Mouse (Mus musculus): ENCODE measurements around the gene Jagn1. TPM values are rescaled to one million over a fixed set of nuclear protein-coding genes. Genes with fewer than 3 reads are reported as not detected.
A peak's percentile ranks its signal among the peaks of the same experiment; 100 is the strongest.

Gene Jagn1
- polyA plus RNA-seq, 1 experiment from 2014 or later = 56.0 TPM

GRCm38 (mm10) chr6:113435664-113436205, 6.6 kb upstream of the Jagn1 start, which contains the start of gene Cidec:
TSS of gene Cidec (minus strand) at chr6:113435760.
- Histone ChIP-seq H3K36me3 (no peaks in the 10 kb centered on the region), H3K27ac (no peak within 1 kb of the TSS), H3K4me1 (no peaks in the 10 kb centered on the region), H3K4me2 (no peak within 1 kb of the TSS), H3K9me3 (replicated peaks) (no peaks in the 10 kb centered on the region), H3K4me3 (no peak within 1 kb of the TSS), H3K27me3 (replicated peaks) (peaks cover 5% of the 10 kb centered on the region; the same call in 1 of the 2 replicates), H3K9ac (no peak within 1 kb of the TSS)
- no peak for ATAC-seq
- 61% methylated on average over 9 of the region's 9 CpGs for WGBS (ENCODE audit: insufficient replicate concordance)

- no peaks in the 10 kb centered on the region for H3K9me3 ChIP-seq (replicated peaks)
- 67% methylated on average over 12 of the region's 12 CpGs for WGBS (ENCODE audit: insufficient replicate concordance)
- no peak overlapping the region for H3K9ac ChIP-seq
- no peak for ATAC-seq
- H3K4me2 ChIP-seq = no peak overlapping the region
- H3K4me3 ChIP-seq = no peak overlapping the region
- peaks cover 5% of the 10 kb centered on the region; the same call in 1 of the 2 replicates for H3K27me3 ChIP-seq (replicated peaks)
- H3K27ac ChIP-seq = no peak overlapping the region
- no peaks in the 10 kb centered on the region for H3K36me3 ChIP-seq
- H3K4me1 ChIP-seq = peaks cover 5% of the 10 kb centered on the region; the same call in 1 of the 2 replicates
Measured at GRCm38 (mm10) chr6:113437135-113437534, 5.2 kb upstream of the Jagn1 start.

- 45% methylated on average over 12 of the region's 12 CpGs for WGBS (ENCODE audit: insufficient replicate concordance)
- H3K4me2 ChIP-seq = no peak overlapping the region
- H3K9ac ChIP-seq = no peak overlapping the region
- H3K9me3 ChIP-seq (replicated peaks) = no peaks in the 10 kb centered on the region
- peaks cover 17% of the 10 kb centered on the region for H3K4me1 ChIP-seq
- H3K27ac ChIP-seq = no peak overlapping the region
- H3K4me3 ChIP-seq = no peak overlapping the region
- ATAC-seq = no peak
- H3K27me3 ChIP-seq (replicated peaks) = peaks cover 5% of the 10 kb centered on the region; the same call in 1 of the 2 replicates
- no peaks in the 10 kb centered on the region for H3K36me3 ChIP-seq
Measured at GRCm38 (mm10) chr6:113438721-113439430, 3.5 kb upstream of the Jagn1 start.

- Histone ChIP-seq H3K4me3 (no peak overlapping the region), H3K36me3 (peaks cover 7% of the 10 kb centered on the region), H3K9ac (no peak overlapping the region), H3K9me3 (replicated peaks) (no peaks in the 10 kb centered on the region), H3K4me2 (no peak overlapping the region), H3K4me1 (peaks cover 21% of the 10 kb centered on the region), H3K27me3 (replicated peaks) (no peaks in the 10 kb centered on the region; the same call in 1 of the 2 replicates), H3K27ac (no peak overlapping the region)
- ATAC-seq = no peak
- WGBS (ENCODE audit: insufficient replicate concordance) = 65% methylated on average over 3 of the region's 3 CpGs
Measured at GRCm38 (mm10) chr6:113440686-113441085, 1.7 kb upstream of the Jagn1 start.

DNA sequence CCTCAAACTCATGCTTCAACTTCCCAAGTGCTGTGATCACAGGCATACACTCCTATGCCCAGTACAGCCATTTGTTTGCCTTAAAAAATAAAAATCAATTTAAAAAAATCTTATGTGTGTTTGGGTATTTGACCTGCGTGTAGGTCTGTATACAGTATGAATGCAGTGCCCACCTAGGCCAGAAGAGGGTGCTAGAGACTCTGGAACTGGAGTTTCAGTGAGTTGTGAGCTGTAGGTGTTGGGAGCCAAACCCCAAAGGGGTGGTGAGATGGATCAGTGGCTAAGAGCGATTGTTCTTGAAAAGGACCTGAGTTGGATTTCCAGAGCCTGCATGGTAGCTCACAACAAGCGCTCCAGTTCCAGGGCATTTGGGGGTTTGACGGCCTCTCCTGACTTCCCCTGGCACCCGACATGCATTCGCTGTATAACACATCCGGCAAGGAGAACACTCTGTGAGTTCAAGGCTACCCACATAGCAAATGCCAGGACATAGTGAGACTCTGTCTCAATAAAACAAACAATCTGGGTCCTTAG, 1.2 kb upstream of the Jagn1 start:
- ATAC-seq = no peak; the same call in 1 of the 2 replicates
- H3K9me3 ChIP-seq (replicated peaks) = no peaks in the 10 kb centered on the region
- no peaks in the 10 kb centered on the region for H3K27me3 ChIP-seq (replicated peaks)
- peaks cover 10% of the 10 kb centered on the region for H3K36me3 ChIP-seq
- no peak overlapping the region for H3K9ac ChIP-seq
- no peak overlapping the region for H3K4me2 ChIP-seq
- 51% methylated on average over 7 of the region's 7 CpGs for WGBS (ENCODE audit: insufficient replicate concordance)
- H3K4me1 ChIP-seq = peaks cover 21% of the 10 kb centered on the region
- no peak overlapping the region for H3K27ac ChIP-seq
- no peak overlapping the region for H3K4me3 ChIP-seq

DNA sequence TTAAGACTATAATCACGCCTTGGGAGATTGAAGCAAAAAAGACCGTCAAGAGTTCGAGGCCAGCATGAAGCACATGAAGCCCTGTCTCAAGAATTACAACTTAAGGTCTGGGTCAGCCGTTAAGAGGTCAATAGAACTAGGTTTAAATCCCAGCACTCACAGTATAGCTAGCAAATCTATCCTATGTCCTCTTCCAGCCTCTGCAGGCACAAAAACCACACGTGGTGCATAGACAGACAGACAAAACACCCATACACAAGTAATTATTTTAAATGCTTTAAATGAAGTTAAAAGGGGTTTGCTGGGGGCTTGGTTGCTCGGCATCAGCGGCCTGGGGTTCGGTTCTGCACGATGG, 305 bp upstream of the Jagn1 start:
- 35% methylated on average over 9 of the region's 9 CpGs for WGBS (ENCODE audit: insufficient replicate concordance)
- peak overlapping the region; percentile 85 for H3K4me2 ChIP-seq
- H3K9ac ChIP-seq = peak overlapping the region; percentile 89
- H3K9me3 ChIP-seq (replicated peaks) = no peaks in the 10 kb centered on the region
- H3K36me3 ChIP-seq = peaks cover 19% of the 10 kb centered on the region
- H3K27ac ChIP-seq = peak overlapping the region; percentile 46; the same call in 1 of the 2 replicates
- H3K4me1 ChIP-seq = peaks cover 21% of the 10 kb centered on the region
- peak overlapping the region; percentile 87 for H3K4me3 ChIP-seq
- ATAC-seq = 0 out of 2 replicates have a peak, but pooled peaks have one; percentile 16
- H3K27me3 ChIP-seq (replicated peaks) = no peaks in the 10 kb centered on the region

GRCm38 (mm10) chr6:113443091-113443490, 722 bp downstream of the Jagn1 start:
- Histone ChIP-seq H3K9ac (peak overlapping the region; percentile 89), H3K4me3 (peak overlapping the region; percentile 87), H3K27me3 (replicated peaks) (no peaks in the 10 kb centered on the region), H3K4me2 (peak overlapping the region; percentile 85), H3K9me3 (replicated peaks) (no peaks in the 10 kb centered on the region), H3K36me3 (peaks cover 29% of the 10 kb centered on the region), H3K4me1 (peaks cover 21% of the 10 kb centered on the region), H3K27ac (peak overlapping the region; percentile 46; the same call in 1 of the 2 replicates)
- 36% methylated on average over 12 of the region's 12 CpGs for WGBS (ENCODE audit: insufficient replicate concordance)
- no peak for ATAC-seq

- 76% methylated on average over 8 of the region's 8 CpGs for WGBS (ENCODE audit: insufficient replicate concordance)
- H3K4me3 ChIP-seq = no peak overlapping the region
- H3K9me3 ChIP-seq (replicated peaks) = no peaks in the 10 kb centered on the region
- H3K27me3 ChIP-seq (replicated peaks) = no peaks in the 10 kb centered on the region
- peaks cover 21% of the 10 kb centered on the region for H3K4me1 ChIP-seq
- H3K4me2 ChIP-seq = peak overlapping the region; percentile 14; the same call in 1 of the 2 replicates
- H3K36me3 ChIP-seq = peaks cover 41% of the 10 kb centered on the region
- H3K9ac ChIP-seq = no peak overlapping the region
- no peak for ATAC-seq
- H3K27ac ChIP-seq = no peak overlapping the region
Measured at GRCm38 (mm10) chr6:113444207-113444965, 2.0 kb downstream of the Jagn1 start.

- H3K9ac ChIP-seq = no peak overlapping the region
- no peak for ATAC-seq
- H3K27ac ChIP-seq = no peak overlapping the region
- no peaks in the 10 kb centered on the region for H3K9me3 ChIP-seq (replicated peaks)
- H3K36me3 ChIP-seq = peaks cover 41% of the 10 kb centered on the region
- no peak overlapping the region for H3K4me2 ChIP-seq
- H3K4me1 ChIP-seq = peaks cover 14% of the 10 kb centered on the region
- 83% methylated on average over 4 of the region's 4 CpGs for WGBS (ENCODE audit: insufficient replicate concordance)
- H3K4me3 ChIP-seq = no peak overlapping the region
- no peaks in the 10 kb centered on the region for H3K27me3 ChIP-seq (replicated peaks)
Measured at GRCm38 (mm10) chr6:113447639-113448038, 5.3 kb downstream of the Jagn1 start.

DNA sequence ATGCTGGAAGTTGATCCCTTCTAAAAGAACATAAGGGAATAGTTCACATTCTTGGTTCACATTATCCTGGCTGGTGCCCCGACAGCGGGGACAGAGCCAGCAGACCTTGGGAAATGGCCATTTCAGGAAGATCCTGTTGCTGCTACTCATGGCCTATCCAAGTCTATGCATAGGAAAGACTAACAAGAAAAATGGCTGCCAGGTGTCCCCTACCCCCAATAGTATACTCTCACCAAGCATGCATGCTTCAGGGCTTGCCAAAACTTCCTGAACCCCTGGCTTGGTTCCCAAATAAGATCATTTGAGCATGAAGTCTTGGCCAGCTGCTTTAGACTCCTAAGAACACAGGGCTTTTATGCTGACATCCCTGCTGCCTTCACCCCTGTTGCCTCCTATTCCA, 9.5 kb downstream of the Jagn1 start:
- H3K4me3 ChIP-seq = no peak overlapping the region
- H3K36me3 ChIP-seq = peaks cover 24% of the 10 kb centered on the region
- no peaks in the 10 kb centered on the region for H3K27me3 ChIP-seq (replicated peaks)
- H3K4me1 ChIP-seq = no peaks in the 10 kb centered on the region
- H3K27ac ChIP-seq = no peak overlapping the region
- no peaks in the 10 kb centered on the region for H3K9me3 ChIP-seq (replicated peaks)
- H3K4me2 ChIP-seq = no peak overlapping the region
- H3K9ac ChIP-seq = no peak overlapping the region
- ATAC-seq = no peak
- WGBS (ENCODE audit: insufficient replicate concordance) = 66% methylated on average over 2 of the region's 2 CpGs

DNA sequence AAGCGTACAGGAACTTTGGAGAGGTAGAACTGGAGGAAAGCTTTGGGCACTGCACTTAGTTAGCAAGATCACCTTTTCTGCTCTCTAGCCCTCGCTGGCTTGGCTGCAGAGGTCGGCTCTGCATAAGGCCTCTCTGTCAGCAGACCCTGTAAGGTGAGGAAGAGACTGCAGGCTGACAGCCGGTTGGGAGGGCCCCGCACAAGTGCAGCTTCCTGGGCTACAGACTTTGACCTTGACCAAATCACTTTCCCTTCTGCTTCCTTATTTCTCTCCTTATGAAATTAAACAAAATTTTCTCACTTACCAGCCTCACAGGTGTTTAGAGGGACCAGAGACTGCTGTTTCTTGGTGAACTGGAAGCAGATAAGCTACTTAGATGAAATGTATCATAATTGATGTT, 12.6 kb downstream of the Jagn1 start:
- Histone ChIP-seq H3K27me3 (replicated peaks) (no peaks in the 10 kb centered on the region), H3K9me3 (replicated peaks) (no peaks in the 10 kb centered on the region), H3K4me1 (no peaks in the 10 kb centered on the region), H3K4me3 (no peak overlapping the region), H3K4me2 (no peak overlapping the region), H3K36me3 (no peaks in the 10 kb centered on the region), H3K9ac (no peak overlapping the region), H3K27ac (no peak overlapping the region)
- 36% methylated on average over 5 of the region's 5 CpGs for WGBS (ENCODE audit: insufficient replicate concordance)
- no peak for ATAC-seq
